Mouse (Mus musculus) embryonic fibroblast, embryonic 13.5 days (primary cell): ENCODE results near the gene Tbc1d16. TPM values are rescaled to one million over a fixed set of nuclear protein-coding genes. Genes with fewer than 3 reads are reported as not detected.

Experiments
- H3K27ac ChIP-seq: 2 replicates; pipeline ENCODE4 v1.5.1; 2012; ENCODE audit warnings: low read length, control low read depth, inconsistent platforms; ENCODE audit not compliant: insufficient read depth
- H3K4me1 ChIP-seq: 2 replicates; pipeline ENCODE4 v1.6.1; 2011; ENCODE audit warnings: low read length; ENCODE audit not compliant: control insufficient read depth, insufficient read depth
- H3K4me3 ChIP-seq: 2 replicates; pipeline ENCODE4 v1.5.1; 2011; ENCODE audit warnings: mild to moderate bottlenecking, control low read depth, low read length; ENCODE audit not compliant: insufficient read depth
- CTCF ChIP-seq: IDR thresholded peaks from 2 replicates; pipeline ENCODE4 v1.5.1; 2011; ENCODE audit warnings: mild to moderate bottlenecking, control low read depth, low read length, moderate library complexity, borderline replicate concordance; ENCODE audit not compliant: insufficient read depth
- POLR2A ChIP-seq: IDR thresholded peaks from 2 replicates; pipeline ENCODE4 v1.6.1; 2011; ENCODE audit warnings: low read depth, mild to moderate bottlenecking, control low read depth, low read length, moderate library complexity
- polyA plus RNA-seq: library from polyadenylated mRNA; stranded (reverse); fragments of >200 nt; gene quantifications from 2 replicates; pipeline ENCODE4 v1.2.4, GENCODE M21; 2011; ENCODE audit warnings: low read depth; ENCODE audit not compliant: missing spikeins, insufficient read length

Tbc1d16 gene
- polyA plus RNA-seq, 1 experiment, result 10.6 TPM

DNA sequence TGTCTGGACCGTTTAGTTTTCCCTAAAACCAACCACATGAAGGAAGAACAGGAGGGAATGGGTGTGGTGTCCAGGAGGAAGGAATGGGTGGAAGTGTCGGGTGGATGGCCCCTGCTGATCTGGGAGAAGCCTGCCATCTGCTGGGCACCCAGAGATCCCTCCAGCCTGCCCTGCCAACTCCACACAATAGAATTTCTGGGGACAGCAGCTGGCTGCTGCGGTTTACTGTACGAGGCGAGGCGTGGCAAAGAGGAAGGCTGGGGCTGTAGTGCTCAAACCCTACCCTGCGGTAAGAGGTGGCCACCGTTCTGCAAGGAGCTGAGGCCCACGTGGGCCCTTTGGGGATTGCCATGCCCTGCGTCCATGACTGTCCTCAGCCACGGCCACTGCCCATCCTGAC is 37.8 kb downstream of the Tbc1d16 start:
- peak; percentile 88 for TF ChIP-seq CTCF
- no peak for TF ChIP-seq POLR2A
- Histone ChIP-seq H3K4me3 (no peak overlapping the region), H3K4me1 (peaks cover 9% of the 10 kb centered on the region), H3K27ac (no peak overlapping the region)

GRCm38 (mm10) chr11:119189319-119189718 is 39.0 kb downstream of the Tbc1d16 start:
- Histone ChIP-seq H3K4me1 (peaks cover 9% of the 10 kb centered on the region), H3K4me3 (no peak overlapping the region), H3K27ac (no peak overlapping the region)
- TF ChIP-seq POLR2A (no peak), CTCF (no peak)

DNA sequence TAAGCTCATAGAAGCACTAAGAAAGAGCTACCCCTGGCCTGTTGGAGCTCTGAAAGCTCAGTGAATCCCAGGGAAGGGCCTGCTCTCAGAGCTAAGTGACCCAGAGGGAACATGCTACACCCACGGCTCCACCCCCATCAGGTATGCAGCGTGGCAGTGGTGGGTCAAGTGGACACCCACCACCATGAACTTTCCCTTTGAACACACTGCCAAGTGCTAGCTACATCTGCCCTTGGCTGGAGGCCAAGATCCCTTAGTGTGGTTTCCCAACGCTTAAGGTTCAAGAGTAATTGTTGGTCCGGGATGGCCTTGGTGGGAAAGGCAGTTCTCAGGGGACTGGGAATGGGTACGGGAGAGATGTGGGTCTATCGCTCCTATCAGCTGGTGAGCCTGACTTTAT is 39.9 kb downstream of the Tbc1d16 start:
- no peak overlapping the region for H3K4me3 ChIP-seq
- no peak overlapping the region for H3K27ac ChIP-seq
- peaks cover 9% of the 10 kb centered on the region for H3K4me1 ChIP-seq
- TF ChIP-seq CTCF (no peak), POLR2A (no peak)

DNA sequence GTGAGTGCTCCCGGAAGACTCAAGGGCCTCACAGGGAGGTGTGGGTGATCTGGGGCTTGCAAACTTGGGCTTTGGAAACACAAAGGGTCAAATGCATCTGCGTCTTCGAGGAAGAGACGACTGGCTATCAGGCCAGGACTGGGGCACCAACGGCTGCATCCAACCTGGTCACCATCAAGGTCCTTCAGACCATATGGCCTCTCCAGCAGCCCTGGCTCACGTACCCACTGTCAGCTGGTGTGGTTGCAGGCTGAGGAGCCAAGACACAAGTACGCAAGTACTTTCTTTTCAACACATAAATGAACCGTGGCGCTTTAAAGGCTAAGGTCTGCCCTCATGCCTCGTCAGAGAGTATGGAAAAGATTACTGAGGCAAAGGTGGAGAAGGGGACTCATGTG is 40.5 kb downstream of the Tbc1d16 start:
- Histone ChIP-seq H3K4me1 (peaks cover 9% of the 10 kb centered on the region), H3K4me3 (no peak overlapping the region), H3K27ac (no peak overlapping the region)
- TF ChIP-seq POLR2A (no peak), CTCF (no peak)

GRCm38 (mm10) chr11:119186989-119187799 is 41.1 kb downstream of the Tbc1d16 start:
- Histone ChIP-seq H3K4me3 (no peak overlapping the region), H3K4me1 (peaks cover 9% of the 10 kb centered on the region), H3K27ac (no peak overlapping the region)
- TF ChIP-seq CTCF (peak; percentile 70), POLR2A (no peak)

DNA sequence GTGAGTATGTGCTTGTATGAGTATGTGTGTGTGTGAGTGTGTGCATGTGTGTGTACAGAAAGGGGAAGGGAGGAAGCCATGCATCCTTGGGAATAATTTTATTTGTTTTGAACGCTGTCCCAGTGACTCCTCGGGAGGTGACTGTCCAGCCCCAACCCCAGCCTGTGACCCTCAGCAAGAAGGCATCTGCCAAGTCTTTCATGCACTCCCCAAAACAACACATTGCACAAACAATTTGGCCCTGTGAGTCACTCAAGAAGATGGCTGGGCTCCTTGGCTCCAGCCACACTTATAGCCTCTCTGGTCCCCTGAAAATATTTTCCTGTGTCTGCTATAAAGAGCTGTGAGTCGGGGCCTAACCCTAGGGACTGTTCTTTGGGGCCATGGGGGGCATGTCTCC is 41.9 kb downstream of the Tbc1d16 start:
- TF ChIP-seq POLR2A (no peak), CTCF (no peak)
- H3K4me1 ChIP-seq, result peaks cover 9% of the 10 kb centered on the region
- no peak overlapping the region for H3K4me3 ChIP-seq
- no peak overlapping the region for H3K27ac ChIP-seq

DNA sequence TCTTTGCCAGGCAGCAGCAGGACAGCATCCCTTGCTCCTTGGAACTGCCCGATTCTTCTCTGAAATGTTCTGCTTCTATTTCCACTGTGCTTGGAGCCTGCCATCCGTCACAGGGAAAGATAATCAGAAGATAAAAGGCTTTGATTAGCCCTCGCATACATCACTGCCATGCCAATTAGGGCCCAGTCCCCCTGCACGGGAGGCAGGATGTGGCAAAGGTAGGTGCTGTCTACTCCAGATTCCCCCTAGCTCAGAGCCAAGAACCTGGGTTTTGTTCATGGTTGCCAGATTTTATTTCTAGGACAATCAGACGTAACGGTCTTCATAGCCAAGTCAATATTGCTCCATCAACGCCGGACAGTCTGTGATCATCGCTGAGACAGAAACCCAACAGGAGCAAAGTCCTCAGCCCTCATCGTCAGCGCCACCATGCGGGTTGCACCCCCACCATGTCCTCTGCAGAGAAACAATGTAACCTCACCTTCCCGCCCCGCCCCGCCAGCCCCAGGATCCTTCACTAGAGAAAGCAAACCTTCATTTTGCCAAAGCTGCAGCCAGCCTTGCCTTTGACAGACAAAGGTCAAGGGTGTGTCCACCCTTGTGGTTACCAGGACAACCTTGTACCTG is 44.5 kb downstream of the Tbc1d16 start:
- Histone ChIP-seq H3K4me1 (peaks cover 9% of the 10 kb centered on the region), H3K27ac (no peak overlapping the region), H3K4me3 (no peak overlapping the region)
- TF ChIP-seq POLR2A, result no peak
- TF ChIP-seq CTCF, result no peak

- Histone ChIP-seq H3K27ac (no peak overlapping the region), H3K4me3 (no peak overlapping the region), H3K4me1 (peaks cover 7% of the 10 kb centered on the region)
- no peak for TF ChIP-seq POLR2A
- no peak for TF ChIP-seq CTCF
Observed at GRCm38 (mm10) chr11:119181861-119182395, 46.4 kb downstream of the Tbc1d16 start.

DNA sequence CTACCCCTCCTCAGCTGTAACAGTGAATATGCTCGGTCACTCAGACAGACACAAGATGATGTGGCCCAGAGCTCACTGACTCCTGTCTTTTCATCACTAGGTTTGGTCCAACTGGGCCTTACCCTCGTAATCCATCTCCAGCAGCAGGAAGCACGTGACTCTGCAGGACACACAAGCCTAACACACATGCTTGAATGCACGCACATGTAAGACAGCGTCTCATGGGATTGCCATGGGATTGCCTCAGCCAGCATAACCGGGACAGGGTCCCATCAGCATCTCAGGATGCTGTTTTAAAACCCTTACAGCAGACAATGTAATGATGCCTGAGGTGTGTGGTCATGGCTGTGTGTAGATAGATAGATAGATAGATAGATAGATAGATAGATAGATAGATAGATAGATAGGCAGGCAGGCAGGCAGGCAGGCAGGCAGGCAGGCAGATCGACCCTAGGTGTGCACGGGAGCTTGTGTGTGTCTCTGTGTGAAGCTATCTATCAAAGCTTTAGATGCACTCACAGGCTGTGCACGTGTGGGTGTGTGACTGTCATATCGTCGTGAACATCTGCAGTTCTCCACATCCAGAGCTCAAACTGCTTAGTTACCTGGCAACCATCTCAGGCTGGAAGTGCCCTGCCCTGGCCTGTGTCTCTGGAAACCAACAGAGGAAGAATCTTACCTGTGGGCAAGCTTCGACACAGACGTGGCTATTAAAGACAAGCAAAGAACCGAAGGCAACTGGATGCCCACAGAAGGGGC is 47.3 kb downstream of the Tbc1d16 start:
- Histone ChIP-seq H3K27ac (no peak overlapping the region), H3K4me1 (no peaks in the 10 kb centered on the region), H3K4me3 (no peak overlapping the region)
- TF ChIP-seq CTCF, result no peak
- no peak for TF ChIP-seq POLR2A

DNA sequence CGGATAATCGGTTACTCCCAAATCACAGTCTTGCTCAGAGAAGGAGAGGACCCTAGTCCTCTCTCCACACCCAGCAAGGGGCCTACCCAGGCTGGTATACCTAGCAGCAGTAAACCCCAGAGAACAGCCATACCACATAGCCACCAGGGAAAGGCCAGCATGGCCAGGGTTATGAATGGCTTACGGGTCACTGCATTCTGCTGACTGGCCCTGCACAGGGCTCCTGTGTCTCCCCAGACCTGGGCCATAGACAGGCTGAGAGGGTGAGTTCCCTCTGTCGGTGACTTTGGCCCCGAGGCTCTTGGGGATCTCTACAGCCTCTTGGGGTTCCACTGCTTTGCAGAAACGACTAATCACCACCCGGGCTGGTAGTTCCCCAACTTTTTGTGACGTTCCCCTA is 50.0 kb downstream of the Tbc1d16 start:
- TF ChIP-seq CTCF (no peak), POLR2A (no peak)
- Histone ChIP-seq H3K4me1 (no peaks in the 10 kb centered on the region), H3K4me3 (no peak overlapping the region), H3K27ac (no peak overlapping the region)
